Mouse (Mus musculus): ENCODE results near the gene Gm43302. TPM values are rescaled to one million over a fixed set of nuclear protein-coding genes. Genes with fewer than 3 reads are reported as not detected.
"Not testable (repeated sequence)": the region's sequence is repeated elsewhere in the genome, so short reads cannot be mapped to it uniquely, and the experiment has no call there.

Gm43302 gene
- total RNA-seq (2021), result under 1 TPM; 0.20 to 0.37 TPM
- long read RNA-seq, experiment 1, partial matches to known transcripts, result 0 of 1 reads
- long read RNA-seq, experiment 1, other reads (novel, unspliced or antisense), result 1 of 1 reads
- long read RNA-seq, experiment 2, result 0 reads

DNA sequence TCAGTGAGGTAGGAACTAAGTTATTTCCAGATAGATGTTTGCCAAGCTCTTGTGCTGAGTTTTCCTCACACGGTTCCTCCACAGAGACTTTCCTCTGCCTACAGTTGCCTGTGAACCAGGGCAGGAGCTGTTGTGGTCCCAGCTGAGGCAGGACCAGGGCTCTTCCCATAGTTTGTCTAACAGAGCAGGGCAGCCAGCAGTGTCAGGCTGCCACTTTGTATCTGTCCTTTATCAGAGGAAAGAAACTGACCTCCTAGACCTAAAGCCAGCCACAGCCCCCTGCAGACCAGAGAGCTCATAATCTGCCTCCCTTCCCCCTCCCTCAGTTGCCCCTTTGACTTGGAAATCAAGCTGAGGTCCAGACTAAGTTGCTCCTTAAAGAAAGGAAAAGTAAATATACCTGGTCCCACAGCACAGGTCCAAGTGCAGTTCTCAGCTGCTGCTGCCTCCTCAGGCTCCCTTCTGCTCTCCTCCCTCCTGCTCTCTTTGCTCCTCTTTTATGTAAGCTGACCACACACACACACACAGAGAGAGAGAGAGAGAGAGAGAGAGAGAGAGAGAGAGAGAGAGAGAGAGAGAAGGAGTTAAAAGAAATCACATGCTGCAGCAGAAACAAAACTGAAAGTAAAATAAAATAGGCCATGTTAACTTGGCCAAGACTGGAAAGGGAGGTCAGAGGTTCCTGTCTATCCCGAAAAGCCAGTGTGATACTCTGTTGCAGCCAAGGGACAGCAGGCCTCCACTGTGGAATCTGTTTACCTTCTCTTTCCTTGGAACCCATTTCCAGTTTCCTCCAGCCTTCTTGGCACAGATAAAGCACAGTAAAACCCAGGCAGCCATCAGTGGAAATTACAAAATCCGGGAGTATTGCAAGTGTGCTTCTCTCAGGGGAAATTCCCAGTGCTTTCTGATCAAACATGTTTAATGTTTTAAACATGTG is at the start of gene Gm43302, which contains the start of gene Gbp6:
TSS of gene Gm43302 (minus strand) at position 470 of the 940 bp plus-strand sequence.
TSS of gene Gbp6 (minus strand) at position 473 of the 940 bp plus-strand sequence.
- DNase-seq (ENCODE audit: low spot score in 2 of 2), result not testable (repeated sequence)

DNA sequence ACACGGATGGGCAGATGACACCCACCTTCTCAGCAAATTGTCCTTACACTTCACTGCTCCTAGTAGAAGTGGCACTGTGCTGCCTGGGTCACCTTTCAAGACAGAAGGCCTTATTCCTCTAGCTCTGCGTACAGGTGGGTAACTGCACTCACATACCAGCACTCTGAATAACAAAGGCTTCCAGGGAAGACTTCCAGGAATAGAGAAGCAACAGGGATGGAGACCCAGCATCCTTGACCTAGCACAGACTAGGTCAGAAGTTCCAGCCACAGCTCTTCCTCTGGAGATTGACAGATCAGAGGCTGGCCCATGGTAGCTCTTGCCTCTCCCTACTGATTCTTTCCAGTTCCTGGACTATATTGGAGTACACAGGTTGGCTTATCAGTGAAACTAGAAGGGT is 47.8 kb upstream of the Gm43302 start:
- no peak for DNase-seq (ENCODE audit: low spot score in 2 of 2)

DNA sequence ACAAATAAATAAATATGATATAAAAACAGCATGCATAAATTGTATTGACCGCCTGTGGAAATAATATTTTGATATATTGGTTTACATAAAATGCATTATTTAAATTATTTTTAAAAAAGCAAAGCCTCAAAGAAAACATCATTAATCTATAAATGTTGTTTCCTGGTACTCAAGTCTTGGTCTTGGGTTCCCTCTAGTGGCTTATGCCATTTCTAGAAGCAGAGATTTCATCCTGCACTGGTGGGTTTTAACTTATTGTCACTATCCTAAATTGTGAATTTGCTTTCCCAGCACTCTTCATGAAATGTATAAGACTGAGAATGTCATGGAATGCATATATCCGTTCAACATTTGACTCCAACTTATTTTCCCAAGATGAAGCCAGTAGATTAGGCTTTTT is 29.0 kb upstream of the Gm43302 start:
- no peak for DNase-seq (ENCODE audit: low spot score in 2 of 2)

DNA sequence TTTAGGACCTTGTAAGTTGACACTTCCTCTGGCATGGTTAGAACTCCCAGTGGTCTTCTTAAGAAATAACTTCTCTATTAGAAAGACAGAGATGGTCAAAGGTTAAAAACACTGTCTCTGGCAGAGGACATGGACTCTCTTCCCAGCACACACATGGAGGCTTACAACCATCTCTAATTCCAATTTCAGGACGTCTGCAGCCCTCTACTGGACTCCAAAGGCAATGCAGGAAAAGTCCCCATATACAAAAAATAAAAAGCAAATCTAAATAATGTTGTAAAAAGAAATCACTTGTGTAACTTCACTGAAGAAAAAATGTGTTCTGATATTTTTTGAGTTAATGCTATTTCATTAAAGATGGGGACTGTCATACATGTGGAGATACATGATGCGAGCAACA is 17.4 kb upstream of the Gm43302 start:
- no peak for DNase-seq (ENCODE audit: low spot score in 2 of 2)

GRCm38 (mm10) chr5:105309148-105309547 is 15.7 kb upstream of the Gm43302 start:
- DNase-seq (ENCODE audit: low spot score in 2 of 2), result not testable (repeated sequence)

DNA sequence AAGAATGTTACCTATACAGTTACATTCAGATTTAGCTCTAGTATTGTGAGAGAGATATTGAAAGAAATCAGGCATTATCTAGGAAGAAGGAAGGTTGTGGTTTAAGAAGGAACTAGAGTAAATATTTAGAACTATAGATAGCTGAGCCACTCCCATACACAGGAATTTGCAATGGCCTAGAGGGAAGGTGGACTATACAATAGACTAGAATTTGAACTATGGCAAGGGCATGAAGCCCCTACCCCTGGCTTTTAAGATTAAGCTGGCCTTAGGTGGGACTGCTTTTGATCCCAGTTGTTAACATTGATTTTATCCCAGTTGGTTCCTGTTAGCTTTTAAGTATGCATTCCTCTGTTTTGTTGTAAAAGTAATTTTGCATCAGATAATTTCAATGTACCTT is 13.5 kb upstream of the Gm43302 start:
- not testable (repeated sequence) for DNase-seq (ENCODE audit: low spot score in 2 of 2)

DNA sequence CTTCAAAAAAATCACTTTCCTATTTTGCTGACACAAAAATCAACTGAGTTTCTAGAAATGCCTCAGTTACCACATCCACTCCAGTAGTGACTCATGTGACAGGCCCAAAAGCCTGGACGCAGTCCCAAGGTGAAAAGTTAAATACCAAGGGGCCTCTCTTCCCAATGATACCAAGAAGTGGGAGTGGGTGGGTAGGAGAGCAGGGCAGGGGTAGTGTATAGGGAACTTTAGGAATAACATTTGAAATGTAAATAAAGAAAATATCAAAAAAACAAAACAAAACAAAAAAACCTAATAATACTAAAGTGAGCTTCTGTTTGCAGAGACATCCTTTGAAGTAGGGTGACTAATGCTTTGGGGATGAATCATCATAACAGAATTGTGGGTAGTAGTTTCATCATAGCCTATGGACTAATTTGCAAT is 12.7 kb upstream of the Gm43302 start:
- no peak for DNase-seq (ENCODE audit: low spot score in 2 of 2)

DNA sequence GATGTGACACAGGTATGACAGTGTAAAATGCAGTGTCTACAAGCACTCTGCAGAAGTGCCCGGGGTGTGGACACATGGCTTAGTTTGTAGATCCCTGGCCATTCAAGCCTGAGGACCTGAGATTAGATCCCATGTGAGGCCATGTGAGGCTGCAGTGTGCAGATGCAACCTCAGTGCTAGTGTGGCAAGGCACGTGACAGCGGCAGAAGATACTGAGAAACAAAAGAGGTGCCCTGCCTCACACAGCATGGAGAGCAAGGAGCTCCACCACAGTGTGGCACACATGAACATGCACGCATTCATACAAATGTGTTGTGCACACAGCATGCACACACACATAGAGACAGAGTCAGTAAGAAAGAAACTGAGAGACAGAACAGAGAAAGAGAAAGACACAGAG is 12.2 kb upstream of the Gm43302 start:
- DNase-seq (ENCODE audit: low spot score in 2 of 2), result not testable (repeated sequence)

DNA sequence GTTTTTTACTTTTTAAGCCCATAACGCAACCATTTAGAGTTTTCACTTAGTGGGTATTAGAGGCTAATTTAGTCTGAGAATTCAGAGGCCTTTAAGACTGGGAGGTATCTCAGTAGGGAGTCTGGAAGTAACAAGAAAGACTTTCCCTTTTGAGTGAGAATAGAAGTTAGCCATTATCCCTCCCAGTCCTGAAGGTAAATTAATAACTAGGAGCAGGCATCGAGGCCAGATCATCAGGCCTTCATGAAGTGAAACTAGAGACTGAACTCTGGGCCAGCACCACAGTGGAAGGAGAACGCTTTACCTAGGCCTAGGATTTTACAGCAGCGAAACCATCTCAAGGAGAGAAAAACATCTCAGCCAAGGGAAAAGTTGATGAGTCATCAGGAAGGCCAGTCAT is 8.5 kb upstream of the Gm43302 start:
- DNase-seq (ENCODE audit: low spot score in 2 of 2), result no peak

DNA sequence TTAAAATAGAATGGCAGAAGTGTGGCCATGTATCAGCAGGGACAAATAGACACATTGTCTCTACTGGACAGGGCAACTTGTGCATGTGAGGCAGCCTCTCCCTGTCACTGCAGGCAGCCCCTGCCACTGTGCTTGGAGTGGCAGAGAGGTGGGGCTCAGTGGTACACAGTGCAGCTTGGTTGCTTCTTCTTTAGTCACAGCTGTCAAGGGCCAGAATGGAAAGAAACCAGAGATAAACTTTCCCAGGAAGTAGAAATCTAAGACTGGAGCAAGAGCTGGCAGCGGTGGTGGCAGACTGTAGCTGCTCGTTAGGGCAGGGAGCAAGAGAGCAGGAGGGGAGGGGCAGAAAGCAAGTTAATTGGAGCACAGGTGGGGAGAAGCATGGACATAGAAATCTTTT is 8.0 kb upstream of the Gm43302 start:
- DNase-seq (ENCODE audit: low spot score in 2 of 2), result no peak

DNA sequence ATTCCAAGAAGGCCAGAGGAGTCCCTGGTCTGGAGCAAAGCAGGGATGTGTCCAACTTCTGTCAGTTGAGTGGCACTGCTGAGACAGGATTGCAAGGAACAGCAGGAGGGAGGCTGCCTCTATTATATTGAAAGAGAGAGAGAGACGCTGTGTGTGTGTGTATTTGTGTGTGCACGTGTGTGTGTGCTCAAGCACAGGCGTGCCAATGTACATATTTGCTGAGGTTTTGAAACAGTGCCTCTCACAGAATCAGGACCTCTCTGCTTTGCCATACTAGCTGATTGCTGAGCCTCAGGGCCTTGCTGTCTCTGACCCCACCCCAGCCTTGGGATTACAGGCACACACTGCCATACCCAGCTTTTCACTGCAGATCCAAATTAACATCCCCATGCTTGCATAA is 2.3 kb upstream of the Gm43302 start:
- DNase-seq (ENCODE audit: low spot score in 2 of 2), result no peak

- DNase-seq (ENCODE audit: low spot score in 2 of 2), result no peak
Measured at GRCm38 (mm10) chr5:105292492-105292891, 1.0 kb downstream of the Gm43302 start.

GRCm38 (mm10) chr5:105290921-105291320 is 2.6 kb downstream of the Gm43302 start:
- DNase-seq (ENCODE audit: low spot score in 2 of 2), result not testable (repeated sequence)

- DNase-seq (ENCODE audit: low spot score in 2 of 2), result not testable (repeated sequence)
Measured at GRCm38 (mm10) chr5:105260673-105261072, 32.8 kb downstream of the Gm43302 start.

GRCm38 (mm10) chr5:105252491-105252890 is 41.0 kb downstream of the Gm43302 start:
- no peak for DNase-seq (ENCODE audit: low spot score in 2 of 2)

DNA sequence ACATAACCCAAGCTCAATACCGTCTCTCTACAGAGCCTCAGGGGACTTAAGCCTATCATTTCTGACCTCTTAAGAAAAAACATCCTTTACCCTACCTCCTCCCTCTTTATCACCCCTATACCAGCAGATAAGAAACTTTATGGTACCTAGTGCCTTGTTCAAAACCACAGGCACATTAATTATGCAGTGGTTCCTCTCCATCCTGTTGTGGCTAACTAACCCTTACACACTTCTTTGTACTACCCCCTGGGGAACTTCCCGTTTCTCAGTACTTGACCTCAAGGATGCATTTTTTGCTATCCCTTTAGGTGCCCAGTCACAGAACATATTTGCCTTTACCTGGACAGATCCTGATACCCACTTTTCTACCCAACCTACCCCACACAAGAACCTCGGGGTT is 48.8 kb downstream of the Gm43302 start:
- DNase-seq (ENCODE audit: low spot score in 2 of 2), result not testable (repeated sequence)

DNA sequence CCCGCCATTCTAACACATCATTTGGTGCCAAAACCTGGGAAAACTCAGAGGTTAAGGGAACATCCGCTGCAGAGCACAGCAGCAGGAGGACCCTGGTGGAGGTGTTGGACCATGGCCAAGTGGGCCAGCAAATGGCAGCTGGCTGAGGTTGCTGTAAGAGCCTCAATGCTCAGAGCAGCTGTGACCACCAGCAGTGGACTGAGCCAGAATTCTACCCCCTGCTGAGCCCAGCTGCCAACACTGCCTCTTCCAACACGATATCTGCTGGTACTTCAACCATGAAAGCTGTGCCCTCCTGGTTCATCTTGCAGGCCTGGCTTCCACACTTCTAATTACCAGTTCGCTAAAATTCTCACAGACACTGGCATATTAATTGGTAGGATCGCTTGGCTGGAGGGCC is 52.5 kb downstream of the Gm43302 start:
- not testable (repeated sequence) for DNase-seq (ENCODE audit: low spot score in 2 of 2)

GRCm38 (mm10) chr5:105239483-105240047 is 53.9 kb downstream of the Gm43302 start, which contains the start of gene Gbp10:
Gene Gbp10 (minus strand): TSS chr5:105239533.
- not testable (repeated sequence) for DNase-seq (ENCODE audit: low spot score in 2 of 2)

- not testable (repeated sequence) for DNase-seq (ENCODE audit: low spot score in 2 of 2)
Measured at GRCm38 (mm10) chr5:105238402-105238801, 55.1 kb downstream of the Gm43302 start.

GRCm38 (mm10) chr5:105236040-105236439 is 57.5 kb downstream of the Gm43302 start:
- DNase-seq (ENCODE audit: low spot score in 2 of 2), result not testable (repeated sequence)

- not testable (repeated sequence) for DNase-seq (ENCODE audit: low spot score in 2 of 2)
Measured at GRCm38 (mm10) chr5:105208957-105209356, 84.5 kb downstream of the Gm43302 start.

Data from adrenal gland, postnatal 4 days (tissue).